Mouse (Mus musculus) embryonic fibroblast, embryonic 13.5 days (primary cell): Measurements from ENCODE around the gene Zdhhc9. TPM values are rescaled to one million over a fixed set of nuclear protein-coding genes. Genes with fewer than 3 reads are reported as not detected.

ENCODE experiments used
- H3K27ac ChIP-seq: 2 replicates; pipeline ENCODE4 v1.5.1; 2012; ENCODE audit warnings: low read length, control low read depth, inconsistent platforms; ENCODE audit not compliant: insufficient read depth
- H3K4me1 ChIP-seq: 2 replicates; pipeline ENCODE4 v1.6.1; 2011; ENCODE audit warnings: low read length; ENCODE audit not compliant: control insufficient read depth, insufficient read depth
- H3K4me3 ChIP-seq: 2 replicates; pipeline ENCODE4 v1.5.1; 2011; ENCODE audit warnings: mild to moderate bottlenecking, control low read depth, low read length; ENCODE audit not compliant: insufficient read depth
- CTCF ChIP-seq: IDR thresholded peaks from 2 replicates; pipeline ENCODE4 v1.5.1; 2011; ENCODE audit warnings: mild to moderate bottlenecking, control low read depth, low read length, moderate library complexity, borderline replicate concordance; ENCODE audit not compliant: insufficient read depth
- POLR2A ChIP-seq: IDR thresholded peaks from 2 replicates; pipeline ENCODE4 v1.6.1; 2011; ENCODE audit warnings: low read depth, mild to moderate bottlenecking, control low read depth, low read length, moderate library complexity
- polyA plus RNA-seq: library from polyadenylated mRNA; stranded (reverse); fragments of >200 nt; gene quantifications from 2 replicates; pipeline ENCODE4 v1.2.4, GENCODE M21; 2011; ENCODE audit warnings: low read depth; ENCODE audit not compliant: missing spikeins, insufficient read length

Gene Zdhhc9
- polyA plus RNA-seq, 1 experiment: 53.6 TPM

GRCm38 (mm10) chrX:48147226-48147625, 61.5 kb downstream of the Zdhhc9 start:
- H3K4me1 ChIP-seq: no peaks in the 10 kb centered on the region

GRCm38 (mm10) chrX:48146262-48146661, 62.4 kb downstream of the Zdhhc9 start, which contains the start of gene Sash3:
Gene Sash3 (plus strand): TSS chrX:48146436.
- Histone ChIP-seq H3K27ac (no peak within 1 kb of the TSS), H3K4me1 (no peaks in the 10 kb centered on the region), H3K4me3 (no peak within 1 kb of the TSS)
- TF ChIP-seq POLR2A: no peak
- TF ChIP-seq CTCF: no peak

More at GRCm38 (mm10) chrX:48147226-48147625, 61.5 kb downstream of the Zdhhc9 start:
- Histone ChIP-seq H3K4me3 (no peak overlapping the region), H3K27ac (no peak overlapping the region)
- TF ChIP-seq POLR2A (no peak), CTCF (no peak)

- no peak overlapping the region for H3K27ac ChIP-seq
- TF ChIP-seq POLR2A (no peak), CTCF (no peak)
- H3K4me1 ChIP-seq: no peaks in the 10 kb centered on the region
- H3K4me3 ChIP-seq: no peak overlapping the region
Observed at GRCm38 (mm10) chrX:48143415-48144335, 65.0 kb downstream of the Zdhhc9 start.

- Histone ChIP-seq H3K27ac (no peak overlapping the region), H3K4me1 (no peaks in the 10 kb centered on the region)
- TF ChIP-seq CTCF (no peak), POLR2A (no peak)
Observed at GRCm38 (mm10) chrX:48141481-48141880, 67.2 kb downstream of the Zdhhc9 start.

GRCm38 (mm10) chrX:48140286-48140877, 68.3 kb downstream of the Zdhhc9 start:
- Histone ChIP-seq H3K27ac (no peak overlapping the region), H3K4me3 (no peak overlapping the region), H3K4me1 (no peaks in the 10 kb centered on the region)
- TF ChIP-seq CTCF (no peak), POLR2A (no peak)

More at GRCm38 (mm10) chrX:48141481-48141880, 67.2 kb downstream of the Zdhhc9 start:
- no peak overlapping the region for H3K4me3 ChIP-seq

- Histone ChIP-seq H3K4me3 (no peak overlapping the region), H3K27ac (no peak overlapping the region), H3K4me1 (no peaks in the 10 kb centered on the region)
- TF ChIP-seq POLR2A: no peak
- TF ChIP-seq CTCF: no peak
Observed at GRCm38 (mm10) chrX:48139368-48140285, 69.1 kb downstream of the Zdhhc9 start.

- Histone ChIP-seq H3K27ac (no peak overlapping the region), H3K4me3 (no peak overlapping the region), H3K4me1 (no peaks in the 10 kb centered on the region)
- TF ChIP-seq POLR2A (no peak), CTCF (no peak)
Observed at GRCm38 (mm10) chrX:48138539-48139275, 70.0 kb downstream of the Zdhhc9 start.

- Histone ChIP-seq H3K4me1 (no peaks in the 10 kb centered on the region), H3K27ac (no peak overlapping the region), H3K4me3 (no peak overlapping the region)
- TF ChIP-seq POLR2A (no peak), CTCF (no peak)
Observed at GRCm38 (mm10) chrX:48138011-48138410, 70.7 kb downstream of the Zdhhc9 start.

- Histone ChIP-seq H3K4me1 (no peaks in the 10 kb centered on the region), H3K4me3 (no peak overlapping the region), H3K27ac (no peak overlapping the region)
- TF ChIP-seq POLR2A (no peak), CTCF (no peak)
Observed at GRCm38 (mm10) chrX:48136935-48137334, 71.7 kb downstream of the Zdhhc9 start.
